Mouse (Mus musculus) small intestine, adult 2 months (tissue): Measurements from ENCODE around the gene Cacna1i.

Source experiments
- CTCF ChIP-seq: fragments of 200-500 bp; IDR thresholded peaks from 2 replicates; pipeline ENCODE4 v1.5.1; 2012; ENCODE audit warnings: low read depth, mild to moderate bottlenecking, control low read depth, inconsistent platforms, low read length, moderate library complexity, mixed read lengths; ENCODE audit not compliant: insufficient replicate concordance, insufficient read length; ENCODE audit errors: extremely low read depth
- POLR2A ChIP-seq: fragments of 200-500 bp; IDR thresholded peaks from 2 replicates; pipeline ENCODE4 v1.6.1; 2012; ENCODE audit warnings: low read depth, mild to moderate bottlenecking, control low read depth, inconsistent platforms, low read length, moderate library complexity

GRCm38 (mm10) chr15:80319315-80319714, 32.3 kb downstream of the Cacna1i start:
- no peak for TF ChIP-seq POLR2A
- TF ChIP-seq CTCF = no peak
